Mouse (Mus musculus) heart, adult 2 months (tissue): ENCODE measurements around the gene Lamb1. TPM values are rescaled to one million over a fixed set of nuclear protein-coding genes. Genes with fewer than 3 reads are reported as not detected.

Source experiments
- DNase-seq, 2 experiments: peaks; one replicate each; pipeline ENCODE4 v3.0.0; 2021
- H3K27ac ChIP-seq: fragments of 200-600 bp; 2 replicates; pipeline ENCODE4 v1.8.1; 2022
- H3K27me3 ChIP-seq: fragments of 200-500 bp; 2 replicates; pipeline ENCODE4 v1.6.1; 2012; ENCODE audit warnings: mild to moderate bottlenecking, low read length, inconsistent platforms, mixed read lengths; ENCODE audit not compliant: control insufficient read depth, insufficient read depth
- H3K36me3 ChIP-seq: fragments of 200-500 bp; 2 replicates; pipeline ENCODE4 v1.6.1; 2012; ENCODE audit warnings: low read length, inconsistent platforms; ENCODE audit not compliant: control insufficient read depth, insufficient read depth
- H3K4me1 ChIP-seq: fragments of 200-500 bp; 2 replicates; pipeline ENCODE4 v1.6.1; 2011; ENCODE audit warnings: low read length; ENCODE audit not compliant: control insufficient read depth, insufficient read depth
- H3K4me3 ChIP-seq: fragments of 200-600 bp; 2 replicates; pipeline ENCODE4 v1.8.1; 2022
- H3K79me2 ChIP-seq: fragments of 200-500 bp; replicated peaks from 2 replicates; pipeline ENCODE4 v1.6.1; 2012; ENCODE audit warnings: mild to moderate bottlenecking, inconsistent platforms, low read length, moderate library complexity, mixed read lengths; ENCODE audit not compliant: control insufficient read depth, insufficient read depth
- H3K9ac ChIP-seq: fragments of 200-500 bp; 2 replicates; pipeline ENCODE4 v1.6.1; 2012; ENCODE audit warnings: low read depth, mild to moderate bottlenecking, control low read depth, inconsistent platforms, low read length, mixed read lengths
- CTCF ChIP-seq: fragments of 200-600 bp; IDR thresholded peaks from 2 replicates; pipeline ENCODE4 v1.8.1; 2022; ENCODE audit warnings: antibody characterized with exemption, mild to moderate bottlenecking, moderate library complexity
- EP300 ChIP-seq: fragments of 200-500 bp; IDR thresholded peaks from 2 replicates; pipeline ENCODE4 v1.6.1; 2011; ENCODE audit warnings: low read depth, low read length, control low read depth; ENCODE audit not compliant: insufficient read depth
- POLR2A ChIP-seq: fragments of 200-500 bp; IDR thresholded peaks from 2 replicates; pipeline ENCODE4 v1.6.1; 2011; ENCODE audit warnings: mild to moderate bottlenecking, low read depth, low read length, control low read depth; ENCODE audit not compliant: insufficient read depth
- WGBS: fragments of 180-500 bp; shearing (Covaris S2); methylation state at CpG from one replicate; pipeline ENCODE4 v1.1.7; 2018; 5-methylcytosine and 5-hydroxymethylcytosine counted together
- intact Hi-C: fragments of 180-260 bp; cut with DNase I; formaldehyde crosslinking; loops from one replicate; pipeline ENCODE4 v1.15.1; 2025
- polyA plus RNA-seq: library from polyadenylated mRNA; depleted of rRNA; stranded (reverse); fragments of >200 nt; gene quantifications from 2 replicates; pipeline ENCODE4 v1.2.3, GENCODE M21; 2012
- total RNA-seq, 2 experiments: library from RNA; stranded (reverse); gene quantifications; 2 replicates each; pipeline ENCODE4 v1.2.3; 2021

Gene Lamb1
- total and polyA plus RNA-seq, 3 experiments: 25.1 to 58.1 (median 55.3) TPM

DNA sequence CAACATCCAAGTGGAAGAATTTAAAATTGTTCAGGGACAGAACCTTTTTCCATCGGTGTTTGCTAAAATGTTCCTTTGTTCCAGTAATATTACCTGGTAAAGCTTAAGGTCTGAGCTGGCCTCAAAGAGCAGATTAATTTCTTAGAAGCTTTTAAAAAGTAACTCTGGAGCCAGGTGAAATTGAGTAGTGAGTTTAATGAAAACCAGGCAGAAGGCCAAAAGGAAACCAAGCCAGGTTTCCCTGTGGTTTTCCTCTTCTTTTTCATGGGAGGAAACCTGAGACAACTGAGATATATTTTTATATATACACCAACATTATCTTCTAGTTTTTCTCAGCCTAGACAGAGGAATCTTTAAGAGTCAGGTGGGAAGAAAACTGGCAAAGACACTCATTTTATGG is 56.5 kb downstream of the Lamb1 start:
- Histone ChIP-seq H3K27ac (no peak overlapping the region), H3K79me2 (no peaks in the 10 kb centered on the region; the same call in 1 of the 2 replicates), H3K27me3 (no peaks in the 10 kb centered on the region), H3K9ac (no peak overlapping the region), H3K4me1 (peaks cover 2% of the 10 kb centered on the region), H3K4me3 (no peak overlapping the region), H3K36me3 (peaks cover 3% of the 10 kb centered on the region)
- intact Hi-C loops: no loop called here
- TF ChIP-seq POLR2A (no peak), EP300 (no peak), CTCF (no peak)
- WGBS: 90% methylated on average over 1 of the region's 1 CpGs
- no peak for DNase-seq

DNA sequence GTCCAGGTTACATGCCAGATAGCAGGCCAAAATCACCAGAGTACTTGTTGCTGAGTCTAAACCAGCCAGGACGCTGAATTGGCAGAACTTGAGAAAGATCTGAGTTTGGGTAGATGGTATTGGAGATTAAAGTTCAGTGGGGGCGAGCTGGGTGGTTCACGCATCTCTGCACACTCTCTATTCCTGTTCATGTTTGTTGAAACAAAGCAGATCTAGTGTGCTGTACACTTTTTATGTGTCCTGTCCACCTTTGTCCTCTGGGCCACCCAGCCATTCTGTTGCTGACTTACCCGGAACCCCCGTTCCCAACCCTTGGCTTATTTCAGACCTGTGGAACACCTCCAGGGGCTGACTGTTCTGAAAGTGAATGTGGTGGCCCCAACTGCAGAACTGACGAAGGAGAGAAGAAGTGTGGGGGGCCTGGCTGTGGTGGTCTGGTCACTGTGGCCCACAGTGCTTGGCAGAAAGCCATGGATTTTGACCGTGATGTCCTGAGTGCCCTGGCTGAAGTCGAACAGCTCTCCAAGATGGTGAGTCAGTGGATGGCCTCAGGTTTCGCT is 58.2 kb downstream of the Lamb1 start:
- Histone ChIP-seq H3K27me3 (no peaks in the 10 kb centered on the region), H3K4me3 (no peak overlapping the region), H3K4me1 (peaks cover under 1% of the 10 kb centered on the region), H3K9ac (no peak overlapping the region), H3K79me2 (no peaks in the 10 kb centered on the region; the same call in 1 of the 2 replicates), H3K27ac (no peak overlapping the region), H3K36me3 (peaks cover 3% of the 10 kb centered on the region)
- TF ChIP-seq EP300: no peak
- TF ChIP-seq CTCF: no peak
- TF ChIP-seq POLR2A: no peak
- DNase-seq: no peak
- intact Hi-C loops: no loop called here
- 77% methylated on average over 9 of the region's 9 CpGs for WGBS

DNA sequence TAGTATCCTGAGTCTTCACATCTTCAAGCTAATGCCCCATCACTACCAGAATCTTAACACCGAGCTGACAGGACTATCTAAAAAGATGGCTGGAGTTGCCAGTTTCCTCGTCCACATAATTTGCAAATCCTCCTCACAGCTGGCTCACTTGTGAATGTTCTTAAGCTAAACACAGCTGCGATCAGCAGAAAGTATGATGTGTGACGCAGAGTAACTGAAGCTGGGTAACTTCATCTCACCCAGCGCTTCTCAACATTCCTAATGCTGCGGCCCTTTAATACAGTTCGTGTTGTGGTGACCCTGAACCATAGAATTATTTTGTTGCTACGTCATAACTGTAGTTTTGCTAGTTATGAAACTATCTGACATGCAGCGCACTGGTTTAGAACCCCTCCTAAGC is 62.1 kb downstream of the Lamb1 start:
- Histone ChIP-seq H3K4me1 (no peaks in the 10 kb centered on the region), H3K27me3 (no peaks in the 10 kb centered on the region), H3K9ac (no peak overlapping the region), H3K4me3 (no peak overlapping the region), H3K79me2 (no peaks in the 10 kb centered on the region), H3K36me3 (peaks cover 11% of the 10 kb centered on the region), H3K27ac (no peak overlapping the region)
- TF ChIP-seq CTCF (no peak), POLR2A (no peak), EP300 (no peak)
- intact Hi-C loops: no loop called here
- DNase-seq: no peak
- 92% methylated on average over 9 of the region's 9 CpGs for WGBS

GRCm38 (mm10) chr12:31333261-31333660 is 68.2 kb downstream of the Lamb1 start:
- Histone ChIP-seq H3K36me3 (peaks cover 9% of the 10 kb centered on the region), H3K79me2 (no peaks in the 10 kb centered on the region), H3K4me1 (no peaks in the 10 kb centered on the region), H3K27me3 (no peaks in the 10 kb centered on the region), H3K27ac (no peak overlapping the region), H3K9ac (no peak overlapping the region), H3K4me3 (no peak overlapping the region)
- no peak for TF ChIP-seq CTCF
- TF ChIP-seq EP300: no peak
- TF ChIP-seq POLR2A: no peak
- no peak for DNase-seq
- intact Hi-C loops: no loop called here
- 82% methylated on average over 1 of the region's 1 CpGs for whole genome bisulfite sequencing

- TF ChIP-seq CTCF: no peak
- TF ChIP-seq EP300: no peak
- Histone ChIP-seq H3K36me3 (peaks cover 19% of the 10 kb centered on the region), H3K79me2 (peaks cover 4% of the 10 kb centered on the region), H3K27ac (peak overlapping the region; percentile 90), H3K27me3 (no peaks in the 10 kb centered on the region), H3K9ac (peak overlapping the region; percentile 94), H3K4me1 (peaks cover 2% of the 10 kb centered on the region), H3K4me3 (peak overlapping the region; percentile 100)
- WGBS: 12% methylated on average over 15 of the region's 15 CpGs
- intact Hi-C loops: loop anchor here (10.0 kb wide), 1 partner anchor 436 kb away; the partner anchor contains the start of genes Acp1 and Sh3yl1
- DNase-seq: no peak
These were observed 85.3 kb downstream of the Lamb1 start for GRCm38 (mm10) chr12:31350191-31350943.
